In the genomic region with DNA sequence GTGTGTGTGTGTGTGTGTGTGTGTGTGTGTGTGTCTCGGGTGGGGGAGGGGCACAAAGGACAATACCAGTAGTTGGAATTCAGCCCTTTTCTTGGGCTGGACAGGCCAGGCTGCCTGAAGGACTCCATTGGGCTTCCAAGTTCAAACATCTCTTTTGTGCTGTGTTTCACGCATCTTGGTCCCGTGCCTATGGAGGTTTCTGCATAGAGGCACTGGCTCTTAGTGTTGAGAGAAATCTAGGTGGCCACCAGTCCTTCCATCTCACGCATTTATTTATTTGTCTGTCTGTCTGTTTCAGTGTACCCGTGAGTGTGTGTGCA, we compare ENCODE assay signal across 14 mouse cellular contexts. TPM values are rescaled to one million over a fixed set of nuclear protein-coding genes. Genes with fewer than 3 reads are reported as not detected.
DNase-seq lines count a peak whose midpoint lies in the region; ATAC-seq and TF ChIP-seq lines count a peak whose summit lies in the region.
"Had no signal": no experiment of that assay in that cellular context is flagged by ENCODE, and none has a peak within 500 bp of the region (broad histone marks: within the 10 kb centered on the region; RNA-seq: fewer than 3 reads in every experiment).

No protein-coding gene starts in this region.

- 0 out of 2 replicates have a peak, but pooled peaks have one; percentile 9 for ATAC-seq in forebrain, embryonic 12.5 days (ENCODE audit: low FRiP score)
- ATAC-seq in hindbrain, embryonic 15.5 days (ENCODE audit: low FRiP score, low read depth) = peak; percentile 60
- ATAC-seq in midbrain, embryonic 16.5 days = no peak; the same call in 1 of the 2 replicates

- H3K9me3 ChIP-seq in forebrain, embryonic 12.5 days = no peaks in the 10 kb centered on the region
- no peaks in the 10 kb centered on the region for H3K9me3 ChIP-seq in hindbrain, embryonic 15.5 days
- no peaks in the 10 kb centered on the region for H3K9me3 ChIP-seq in midbrain, embryonic 16.5 days (replicated peaks; ENCODE audit: control insufficient read depth, low read length, poor library complexity, severe bottlenecking)
- H3K9me3 ChIP-seq: limb, embryonic 13.5 days had no signal

- WGBS in forebrain, embryonic 12.5 days = 47% methylated on average over 4 of the region's 5 CpGs
- WGBS in hindbrain, embryonic 15.5 days = 37% methylated on average over 4 of the region's 5 CpGs
- 47% methylated on average over 4 of the region's 5 CpGs for WGBS in midbrain, embryonic 16.5 days
- 90% methylated on average over 5 of the region's 5 CpGs for WGBS in thymus, adult 2 months

- TF ChIP-seq CTCF in layer of hippocampus, adult 2 months (conservative IDR thresholded peaks at IDR 0.05) = no peak
- TF ChIP-seq CTCF in thymus, adult 2 months (IDR thresholded peaks at IDR 0.05; ENCODE audit: borderline replicate concordance, control insufficient read depth, extremely low read depth, insufficient read depth, low read length, poor library complexity) = no peak

- peak overlapping the region; percentile 2; the same call in 1 of the 2 replicates for H3K27ac ChIP-seq in layer of hippocampus, adult 2 months
- H3K27ac ChIP-seq in forebrain, embryonic 12.5 days = peak overlapping the region; percentile 77
- H3K27ac ChIP-seq in hindbrain, embryonic 15.5 days (replicated peaks) = peak overlapping the region; percentile 76
- peak overlapping the region; percentile 75 for H3K27ac ChIP-seq in midbrain, embryonic 16.5 days (ENCODE audit: low read length)
- no peak overlapping the region for H3K27ac ChIP-seq in thymus, adult 2 months (ENCODE audit: control insufficient read depth, insufficient read depth, low read length)
- H3K27ac ChIP-seq: limb, embryonic 13.5 days had no signal

- peaks cover 20% of the 10 kb centered on the region for H3K27me3 ChIP-seq in forebrain, embryonic 12.5 days
- no peaks in the 10 kb centered on the region for H3K27me3 ChIP-seq in hindbrain, embryonic 15.5 days
- H3K27me3 ChIP-seq in midbrain, embryonic 16.5 days (ENCODE audit: control insufficient read depth, insufficient read depth, low read depth, low read length) = peaks cover 3% of the 10 kb centered on the region; the same call in 1 of the 2 replicates
- peaks cover 2% of the 10 kb centered on the region; the same call in 1 of the 2 replicates for H3K27me3 ChIP-seq in thymus, adult 2 months (ENCODE audit: control insufficient read depth, insufficient read depth, low read length)
- H3K27me3 ChIP-seq: limb, embryonic 13.5 days had no signal

- H3K9ac ChIP-seq in forebrain, embryonic 12.5 days = 0 out of 2 replicates have a peak overlapping the region, but pooled peaks have one; percentile 21
- H3K9ac ChIP-seq in hindbrain, embryonic 15.5 days = no peak overlapping the region
- 0 out of 2 replicates have a peak overlapping the region, but pooled peaks have one; percentile 25 for H3K9ac ChIP-seq in midbrain, embryonic 16.5 days (ENCODE audit: low read depth, low read length)

- no peak overlapping the region for H3K4me3 ChIP-seq in layer of hippocampus, adult 2 months
- no peak overlapping the region for H3K4me3 ChIP-seq in forebrain, embryonic 12.5 days (replicated peaks)
- H3K4me3 ChIP-seq in hindbrain, embryonic 15.5 days = no peak overlapping the region
- no peak overlapping the region for H3K4me3 ChIP-seq in midbrain, embryonic 16.5 days (ENCODE audit: low read depth, low read length)
- no peak overlapping the region for H3K4me3 ChIP-seq in thymus, adult 2 months (ENCODE audit: control insufficient read depth, insufficient read depth, low read length)
- H3K4me3 ChIP-seq: limb, embryonic 13.5 days; myocyte had no signal

- peaks cover 35% of the 10 kb centered on the region for H3K4me1 ChIP-seq in forebrain, embryonic 12.5 days
- peaks cover 29% of the 10 kb centered on the region for H3K4me1 ChIP-seq in hindbrain, embryonic 15.5 days (replicated peaks)
- H3K4me1 ChIP-seq in midbrain, embryonic 16.5 days (ENCODE audit: control insufficient read depth, insufficient read depth, low read length) = peaks cover 12% of the 10 kb centered on the region
- H3K4me1 ChIP-seq in thymus, adult 2 months (replicated peaks; ENCODE audit: control insufficient read depth, insufficient read depth, low read length) = 0 out of 2 replicates have a peak, but pooled peaks cover 3% of the 10 kb centered on the region

- no peak for TF ChIP-seq POLR2A in thymus, adult 2 months (IDR thresholded peaks at IDR 0.05; ENCODE audit: control insufficient read depth, extremely low read depth, insufficient read depth, low read length, poor library complexity)

- peak overlapping the region; percentile 25 for H3K4me2 ChIP-seq in forebrain, embryonic 12.5 days
- no peak overlapping the region for H3K4me2 ChIP-seq in hindbrain, embryonic 15.5 days
- H3K4me2 ChIP-seq in midbrain, embryonic 16.5 days (ENCODE audit: low read length) = no peak overlapping the region
- H3K4me2 ChIP-seq: limb, embryonic 13.5 days had no signal

- DNase-seq in layer of hippocampus, adult 2 months (ENCODE audit: low spot score in 2 of 2) = no peak
- no peak for DNase-seq in layer of hippocampus, adult 8-10 months (ENCODE audit: low spot score in 2 of 2)
- no peak for DNase-seq in gastrocnemius, postnatal 4 days (ENCODE audit: low spot score in 2 of 2)
- DNase-seq in kidney, adult 8-10 months = no peak
- no peak for DNase-seq in thymus, adult 2 months
- DNase-seq: adrenal gland, postnatal 14 days; cerebellum, adult 9-11 months; spleen, adult 18-20 months had no signal

- no peaks in the 10 kb centered on the region for H3K36me3 ChIP-seq in forebrain, embryonic 12.5 days (replicated peaks)
- H3K36me3 ChIP-seq in hindbrain, embryonic 15.5 days = no peaks in the 10 kb centered on the region
- H3K36me3 ChIP-seq in midbrain, embryonic 16.5 days (ENCODE audit: control insufficient read depth, insufficient read depth, low read length) = no peaks in the 10 kb centered on the region
- no peaks in the 10 kb centered on the region for H3K36me3 ChIP-seq in thymus, adult 2 months (ENCODE audit: control insufficient read depth, insufficient read depth, low read length)

RNA-seq across cellular contexts. Expression of gene Asap3, which starts 18.0 kb away (rescaled TPM):
- 1 to 10 TPM; 2.5 to 3.1 TPM for total RNA-seq in layer of hippocampus, adult 2 months (2021)
- total RNA-seq in layer of hippocampus, adult 8-10 months (2022) = 1 to 10 TPM; 2.5 to 6.3 (median 4.6) TPM
- polyA plus RNA-seq in forebrain, embryonic 12.5 days (2016; fragmentation: Nextera tagmentation; extraction: Ambion mirVana) = 5.9 and 6.4 TPM in 2 replicates
- 5.8 and 6.5 TPM in 2 replicates for polyA plus RNA-seq in hindbrain, embryonic 15.5 days (2015; fragmentation: Nextera tagmentation; extraction: Ambion mirVana)
- polyA plus RNA-seq in midbrain, embryonic 16.5 days (2015; fragmentation: Nextera tagmentation; extraction: Ambion mirVana) = 4.5 and 5.1 TPM in 2 replicates
- 10 to 100 TPM; 12.2 to 13.4 TPM for total RNA-seq in gastrocnemius, postnatal 4 days (2021)
- polyA plus RNA-seq in thymus, adult 2 months (2012; rRNA removed) = 4.1 and 4.4 TPM in 2 replicates
- total RNA-seq: granulocyte monocyte progenitor cell, adult 5-6 weeks had no signal

RNA-seq across cellular contexts. Expression of gene Tcea3, which starts 23.3 kb away (rescaled TPM):
- not detected for total RNA-seq in layer of hippocampus, adult 2 months (2021)
- under 1 TPM in 3 of 4 experiments, not detected in 1; 0.45 to 0.94 (median 0.64) TPM for total RNA-seq in layer of hippocampus, adult 8-10 months (2022)
- polyA plus RNA-seq in forebrain, embryonic 12.5 days (2016; fragmentation: Nextera tagmentation; extraction: Ambion mirVana) = 1.6 and 1.9 TPM in 2 replicates
- polyA plus RNA-seq in hindbrain, embryonic 15.5 days (2015; fragmentation: Nextera tagmentation; extraction: Ambion mirVana) = 2.4 TPM in 2 replicates
- 0.67 and 1.2 TPM in 2 replicates for polyA plus RNA-seq in midbrain, embryonic 16.5 days (2015; fragmentation: Nextera tagmentation; extraction: Ambion mirVana)
- total RNA-seq in gastrocnemius, postnatal 4 days (2021) = 100 to 1,000 TPM; 149 to 154 TPM
- 0.66 and 1.8 TPM in 2 replicates for polyA plus RNA-seq in thymus, adult 2 months (2012; rRNA removed)
- total RNA-seq: granulocyte monocyte progenitor cell, adult 5-6 weeks had no signal

RNA-seq across cellular contexts. Expression of gene E2f2, which starts 52.0 kb away (rescaled TPM):
- 1 to 10 TPM in 1 of 2 experiments, under 1 TPM in 1; 0.74 to 1.5 TPM for total RNA-seq in layer of hippocampus, adult 2 months (2021)
- 1 to 10 TPM in 2 of 4 experiments, under 1 TPM in 2; 0.57 to 1.2 (median 0.98) TPM for total RNA-seq in layer of hippocampus, adult 8-10 months (2022)
- 13.4 and 14.6 TPM in 2 replicates for polyA plus RNA-seq in forebrain, embryonic 12.5 days (2016; fragmentation: Nextera tagmentation; extraction: Ambion mirVana)
- 2.8 and 3.6 TPM in 2 replicates for polyA plus RNA-seq in hindbrain, embryonic 15.5 days (2015; fragmentation: Nextera tagmentation; extraction: Ambion mirVana)
- 1.4 and 1.6 TPM in 2 replicates for polyA plus RNA-seq in midbrain, embryonic 16.5 days (2015; fragmentation: Nextera tagmentation; extraction: Ambion mirVana)
- 10 to 100 TPM; 18.4 to 19.4 TPM for total RNA-seq in gastrocnemius, postnatal 4 days (2021)
- 164 and 208 TPM in 2 replicates for polyA plus RNA-seq in thymus, adult 2 months (2012; rRNA removed)

Comparison
In these comparisons a context has a peak if more than half of its experiments do, and no peak if none do; other contexts are left out.
1. RNA of gene E2f2, which starts 52.0 kb away (polyA plus RNA-seq): 164 to 208 TPM in thymus, adult 2 months; 13.4 to 14.6 TPM in forebrain, embryonic 12.5 days, 2.8 to 3.6 TPM in hindbrain, embryonic 15.5 days and 1.4 to 1.6 TPM in midbrain, embryonic 16.5 days; every median in the first group is over 10 times any median in the second.